Mouse (Mus musculus) gastrocnemius, adult 18-20 months (tissue): ENCODE data around the gene Rnaset2b. TPM values are rescaled to one million over a fixed set of nuclear protein-coding genes. Genes with fewer than 3 reads are reported as not detected.

Source experiments
- total RNA-seq, 2 experiments: library from RNA; stranded (reverse); gene quantifications; 2 replicates each; pipeline ENCODE4 v1.2.3; 2021

The Rnaset2b gene
- total RNA-seq, 2 experiments from 2014 or later: 113 to 139 TPM

Other genes starting within 250 kb of the Rnaset2b start
- 1 to 10 TPM; 1.1 to 2.4 TPM for gene Ezr, start 187.8 kb upstream of the Rnaset2b start, total RNA-seq
- 10 to 100 TPM; 25.4 to 26.9 TPM for gene Rsph3b, start 22.0 kb upstream of the Rnaset2b start, total RNA-seq
- 10 to 100 TPM; 13.4 to 15.7 TPM for gene Tagap1, start 9.5 kb upstream of the Rnaset2b start, total RNA-seq
- under 1 TPM; 0.12 to 0.39 TPM for gene Gm49721, start 8.3 kb downstream of the Rnaset2b start, total RNA-seq
- gene Gm1604a, start 54.9 kb downstream of the Rnaset2b start, total RNA-seq: not detected
- 100 to 1,000 TPM in 1 of 2 experiments, 10 to 100 TPM in 1; 93.6 to 103 TPM for gene Rps6ka2, start 199.5 kb downstream of the Rnaset2b start, total RNA-seq